Mouse (Mus musculus) midbrain, embryonic 13.5 days (tissue): Measurements from ENCODE around the gene Cracr2b. TPM values are rescaled to one million over a fixed set of nuclear protein-coding genes. Genes with fewer than 3 reads are reported as not detected.

Source experiments
- ATAC-seq: fragments of 200-750 bp; cut with Nextera tagmentation; 2 replicates; pipeline ENCODE4 v1.8.0; 2017; ENCODE audit warnings: mild to moderate bottlenecking, moderate TSS enrichment, moderate library complexity
- H3K27ac ChIP-seq: fragments of 300-500 bp; sonication (generic); 2 replicates; pipeline ENCODE4 v1.5.1; 2015; ENCODE audit warnings: inconsistent platforms, mild to moderate bottlenecking, moderate library complexity
- H3K27me3 ChIP-seq: fragments of 300-500 bp; sonication (generic); 2 replicates; pipeline ENCODE4 v1.6.1; 2015; ENCODE audit warnings: mild to moderate bottlenecking, inconsistent platforms
- H3K36me3 ChIP-seq: fragments of 300-500 bp; sonication (generic); 2 replicates; pipeline ENCODE4 v1.6.1; 2015; ENCODE audit warnings: mild to moderate bottlenecking, inconsistent platforms
- H3K4me1 ChIP-seq: fragments of 300-500 bp; sonication (generic); replicated peaks from 2 replicates; pipeline ENCODE4 v1.6.1; 2015; ENCODE audit warnings: inconsistent platforms
- H3K4me2 ChIP-seq: fragments of 300-500 bp; sonication (generic); replicated peaks from 2 replicates; pipeline ENCODE4 v1.6.1; 2015; ENCODE audit warnings: moderate library complexity, mild to moderate bottlenecking, inconsistent platforms
- H3K4me3 ChIP-seq: fragments of 300-500 bp; sonication (generic); replicated peaks from 2 replicates; pipeline ENCODE4 v1.5.1; 2015; ENCODE audit warnings: mild to moderate bottlenecking, inconsistent platforms
- H3K9ac ChIP-seq: fragments of 300-500 bp; sonication (generic); replicated peaks from 2 replicates; pipeline ENCODE4 v1.6.1; 2015; ENCODE audit warnings: mild to moderate bottlenecking, inconsistent platforms
- H3K9me3 ChIP-seq: fragments of 300-500 bp; sonication (generic); 2 replicates; pipeline ENCODE4 v1.6.1; 2016; ENCODE audit warnings: mild to moderate bottlenecking, inconsistent platforms
- WGBS: fragments of 180-500 bp; shearing (Covaris S2); methylation state at CpG from one replicate; pipeline ENCODE4 v1.1.7; 2015; 5-methylcytosine and 5-hydroxymethylcytosine counted together
- polyA plus RNA-seq: library from polyadenylated mRNA; unstranded; fragments of >200 nt; fragmentation: Nextera tagmentation; extraction: Ambion mirVana; gene quantifications from 2 replicates; pipeline ENCODE4 v1.2.1, GENCODE M21; 2015

The Cracr2b gene
- polyA plus RNA-seq, 1 experiment from 2014 or later: 6.8 TPM

- Histone ChIP-seq H3K9ac (no peak overlapping the region), H3K36me3 (peaks cover 3% of the 10 kb centered on the region), H3K4me2 (no peak overlapping the region), H3K9me3 (no peaks in the 10 kb centered on the region), H3K4me3 (no peak overlapping the region), H3K27ac (no peak overlapping the region), H3K27me3 (peaks cover 13% of the 10 kb centered on the region), H3K4me1 (peaks cover 23% of the 10 kb centered on the region)
- ATAC-seq: no peak
- 89% methylated on average over 1 of the region's 1 CpGs for WGBS
These were observed 25.3 kb downstream of the Cracr2b start for GRCm38 (mm10) chr7:141486239-141486638.

DNA sequence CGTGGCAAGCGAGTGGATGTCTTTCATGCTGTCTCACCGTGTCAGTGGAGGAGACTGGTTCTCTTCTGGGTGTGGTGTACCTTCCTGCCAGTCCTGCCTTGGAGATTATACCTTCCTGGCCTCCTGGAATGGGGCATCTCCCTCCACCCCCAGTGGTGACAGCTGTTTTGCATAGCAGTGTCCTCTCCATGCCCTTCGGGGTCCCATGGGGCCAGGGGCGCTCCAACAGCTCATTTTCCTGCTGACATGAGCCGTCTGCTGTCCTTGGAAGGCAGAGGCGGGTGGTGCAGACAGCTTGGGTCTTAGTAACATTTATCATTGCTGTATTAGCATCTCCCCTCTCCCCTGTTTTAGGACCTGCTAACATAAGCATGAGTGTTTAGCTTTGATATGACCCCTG lies 26.2 kb downstream of the Cracr2b start:
- Histone ChIP-seq H3K27ac (no peak overlapping the region), H3K4me2 (no peak overlapping the region), H3K4me3 (no peak overlapping the region), H3K9me3 (no peaks in the 10 kb centered on the region), H3K9ac (no peak overlapping the region), H3K36me3 (peaks cover 11% of the 10 kb centered on the region), H3K4me1 (peaks cover 14% of the 10 kb centered on the region), H3K27me3 (peaks cover 13% of the 10 kb centered on the region)
- ATAC-seq: no peak
- WGBS: 79% methylated on average over 7 of the region's 7 CpGs

GRCm38 (mm10) chr7:141491151-141491550 lies 30.3 kb downstream of the Cracr2b start:
- 79% methylated on average over 2 of the region's 2 CpGs for WGBS
- H3K9me3 ChIP-seq: no peaks in the 10 kb centered on the region
- no peak overlapping the region for H3K4me2 ChIP-seq
- H3K27ac ChIP-seq: no peak overlapping the region
- H3K36me3 ChIP-seq: peaks cover 42% of the 10 kb centered on the region
- H3K4me1 ChIP-seq: no peaks in the 10 kb centered on the region
- no peak overlapping the region for H3K4me3 ChIP-seq
- no peak for ATAC-seq
- no peaks in the 10 kb centered on the region for H3K27me3 ChIP-seq
- no peak overlapping the region for H3K9ac ChIP-seq

- no peak overlapping the region for H3K4me2 ChIP-seq
- H3K9me3 ChIP-seq: no peaks in the 10 kb centered on the region
- no peaks in the 10 kb centered on the region for H3K27me3 ChIP-seq
- no peak overlapping the region for H3K9ac ChIP-seq
- 87% methylated on average over 5 of the region's 5 CpGs for WGBS
- no peaks in the 10 kb centered on the region for H3K4me1 ChIP-seq
- ATAC-seq: no peak
- peaks cover 49% of the 10 kb centered on the region for H3K36me3 ChIP-seq
- no peak overlapping the region for H3K27ac ChIP-seq
- H3K4me3 ChIP-seq: no peak overlapping the region
These were observed 31.8 kb downstream of the Cracr2b start for GRCm38 (mm10) chr7:141492738-141493137.

DNA sequence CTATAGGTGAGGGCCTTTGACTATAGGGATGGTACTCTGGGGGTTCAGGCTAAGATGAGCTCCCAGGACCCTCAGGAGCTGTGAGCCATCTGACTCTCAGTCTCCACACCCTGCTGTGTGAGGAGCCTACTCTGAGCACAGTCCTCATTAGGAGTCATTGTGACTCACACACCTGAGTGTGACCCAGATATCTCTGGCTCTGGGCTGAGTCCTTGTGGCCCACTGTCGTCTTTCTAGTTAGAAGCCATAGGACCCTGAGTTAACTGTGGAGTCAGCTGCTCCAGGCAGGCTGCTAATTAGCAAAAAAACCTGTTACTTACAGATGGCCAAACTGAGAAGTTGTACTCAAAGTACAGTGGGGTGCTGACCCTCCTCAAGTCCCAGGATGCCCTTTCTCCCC lies 32.8 kb downstream of the Cracr2b start:
- peaks cover 53% of the 10 kb centered on the region for H3K36me3 ChIP-seq
- H3K27me3 ChIP-seq: no peaks in the 10 kb centered on the region
- no peak for ATAC-seq
- no peak overlapping the region for H3K27ac ChIP-seq
- H3K4me3 ChIP-seq: no peak overlapping the region
- H3K9me3 ChIP-seq: no peaks in the 10 kb centered on the region
- no peak overlapping the region for H3K4me2 ChIP-seq
- H3K4me1 ChIP-seq: no peaks in the 10 kb centered on the region
- H3K9ac ChIP-seq: no peak overlapping the region
- WGBS: 100% methylated on average over 1 of the region's 1 CpGs

GRCm38 (mm10) chr7:141495379-141495778 lies 34.5 kb downstream of the Cracr2b start:
- Histone ChIP-seq H3K27me3 (no peaks in the 10 kb centered on the region), H3K27ac (no peak overlapping the region), H3K4me3 (no peak overlapping the region), H3K36me3 (peaks cover 68% of the 10 kb centered on the region), H3K4me1 (no peaks in the 10 kb centered on the region), H3K9ac (no peak overlapping the region), H3K4me2 (no peak overlapping the region), H3K9me3 (no peaks in the 10 kb centered on the region)
- 89% methylated on average over 2 of the region's 2 CpGs for WGBS
- ATAC-seq: no peak

DNA sequence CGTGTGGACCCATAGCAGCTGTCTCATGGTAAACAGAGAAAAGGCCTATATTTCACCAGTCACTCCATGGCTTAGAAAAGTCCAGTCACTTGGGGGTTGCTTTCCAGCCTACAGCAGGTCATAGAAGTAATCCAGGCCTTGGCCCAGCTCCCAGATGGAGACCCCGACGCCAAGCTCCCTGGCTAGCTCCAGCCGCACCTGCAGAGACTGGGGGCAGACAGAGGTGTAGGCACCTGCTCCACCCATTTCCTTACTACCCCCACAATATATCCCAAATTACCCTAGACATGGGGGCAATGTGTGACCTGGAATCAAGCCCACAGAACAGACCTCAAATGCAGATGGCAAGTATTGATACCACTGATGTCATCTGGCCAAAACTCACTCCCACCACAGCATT lies 35.0 kb downstream of the Cracr2b start:
- no peak overlapping the region for H3K4me3 ChIP-seq
- H3K36me3 ChIP-seq: peaks cover 65% of the 10 kb centered on the region
- no peak overlapping the region for H3K9ac ChIP-seq
- no peaks in the 10 kb centered on the region for H3K9me3 ChIP-seq
- H3K27ac ChIP-seq: no peak overlapping the region
- H3K27me3 ChIP-seq: no peaks in the 10 kb centered on the region
- no peaks in the 10 kb centered on the region for H3K4me1 ChIP-seq
- H3K4me2 ChIP-seq: no peak overlapping the region
- 93% methylated on average over 4 of the region's 4 CpGs for WGBS
- ATAC-seq: no peak

DNA sequence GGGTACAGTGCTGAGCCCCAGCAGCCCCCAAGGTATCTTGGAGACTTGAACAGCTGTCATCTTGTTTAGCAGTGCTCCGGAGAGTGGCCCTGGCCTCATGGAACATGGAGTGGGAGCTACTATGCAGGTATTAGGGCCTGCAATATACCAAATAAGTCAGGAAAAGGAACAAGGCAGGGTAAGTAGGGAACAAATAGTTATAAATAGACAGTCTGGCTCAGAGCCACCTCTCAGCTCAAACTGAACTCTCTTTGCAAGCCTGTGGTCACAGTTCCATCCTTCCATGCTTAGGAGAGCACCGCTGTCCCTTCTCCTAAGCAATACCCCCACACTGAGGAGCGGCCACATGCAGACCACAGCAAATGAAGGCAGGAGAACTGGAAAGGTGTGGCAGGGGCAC lies 36.7 kb downstream of the Cracr2b start:
- Histone ChIP-seq H3K9me3 (no peaks in the 10 kb centered on the region), H3K4me2 (no peak overlapping the region), H3K36me3 (peaks cover 64% of the 10 kb centered on the region), H3K4me1 (no peaks in the 10 kb centered on the region), H3K27me3 (no peaks in the 10 kb centered on the region), H3K4me3 (no peak overlapping the region), H3K27ac (no peak overlapping the region), H3K9ac (no peak overlapping the region)
- 90% methylated on average over 3 of the region's 3 CpGs for WGBS
- ATAC-seq: no peak

DNA sequence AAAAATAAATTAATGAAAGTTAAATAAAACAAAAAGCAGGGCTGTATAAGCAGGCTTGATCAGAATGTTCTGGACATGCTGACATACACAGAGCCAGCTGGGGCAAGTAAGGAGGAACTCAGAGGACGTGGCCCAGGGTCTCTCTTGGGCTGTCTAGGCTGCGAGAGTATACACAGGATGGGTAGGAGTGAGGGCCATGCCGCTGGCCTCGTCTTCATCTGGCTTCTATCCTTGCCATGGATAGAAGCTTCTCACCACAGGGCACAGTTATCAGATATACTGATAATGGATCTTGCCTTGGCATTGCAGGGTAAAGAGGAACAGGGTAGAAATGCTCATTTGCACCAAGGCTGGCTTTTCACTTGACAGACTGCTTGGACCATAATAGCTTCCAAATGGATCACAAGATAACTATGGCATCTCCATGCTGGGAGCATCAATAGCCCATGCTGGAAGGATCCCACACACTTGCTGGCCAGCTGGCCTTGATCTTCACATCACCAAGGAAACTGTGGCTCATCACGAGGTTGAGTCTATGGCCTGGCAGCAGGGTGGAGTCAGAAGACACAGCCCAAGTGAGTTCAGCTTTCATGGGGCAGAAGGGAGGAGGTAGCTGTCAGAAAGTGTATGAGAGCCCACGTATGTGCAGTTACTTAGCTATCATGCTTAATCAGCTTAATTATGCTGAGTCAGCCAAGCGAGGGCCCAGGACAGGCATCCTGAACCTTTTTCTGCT lies 41.1 kb downstream of the Cracr2b start:
- peaks cover 43% of the 10 kb centered on the region for H3K36me3 ChIP-seq
- H3K4me2 ChIP-seq: no peak overlapping the region
- H3K27ac ChIP-seq: no peak overlapping the region
- no peak for ATAC-seq
- H3K27me3 ChIP-seq: no peaks in the 10 kb centered on the region
- H3K4me3 ChIP-seq: no peak overlapping the region
- no peaks in the 10 kb centered on the region for H3K4me1 ChIP-seq
- no peak overlapping the region for H3K9ac ChIP-seq
- no peaks in the 10 kb centered on the region for H3K9me3 ChIP-seq
- WGBS: 93% methylated on average over 7 of the region's 7 CpGs

GRCm38 (mm10) chr7:141502556-141502905 lies 41.6 kb downstream of the Cracr2b start:
- no peaks in the 10 kb centered on the region for H3K9me3 ChIP-seq
- H3K27me3 ChIP-seq: no peaks in the 10 kb centered on the region
- no peak overlapping the region for H3K4me3 ChIP-seq
- no peak for ATAC-seq
- no peak overlapping the region for H3K9ac ChIP-seq
- no peak overlapping the region for H3K27ac ChIP-seq
- H3K36me3 ChIP-seq: peaks cover 39% of the 10 kb centered on the region
- 94% methylated on average over 5 of the region's 5 CpGs for WGBS
- H3K4me2 ChIP-seq: no peak overlapping the region
- H3K4me1 ChIP-seq: no peaks in the 10 kb centered on the region

GRCm38 (mm10) chr7:141506278-141506677 lies 45.4 kb downstream of the Cracr2b start:
- Histone ChIP-seq H3K27me3 (no peaks in the 10 kb centered on the region), H3K4me3 (no peak overlapping the region), H3K9ac (0 out of 2 replicates have a peak overlapping the region, but pooled peaks have one; percentile 3), H3K36me3 (peaks cover 34% of the 10 kb centered on the region), H3K27ac (no peak overlapping the region), H3K4me2 (no peak overlapping the region), H3K9me3 (no peaks in the 10 kb centered on the region), H3K4me1 (no peaks in the 10 kb centered on the region)
- WGBS: 62% methylated on average over 2 of the region's 2 CpGs
- no peak for ATAC-seq

GRCm38 (mm10) chr7:141508160-141508559 lies 47.3 kb downstream of the Cracr2b start:
- no peak for ATAC-seq
- no peaks in the 10 kb centered on the region for H3K27me3 ChIP-seq
- no peak overlapping the region for H3K9ac ChIP-seq
- H3K4me1 ChIP-seq: no peaks in the 10 kb centered on the region
- H3K27ac ChIP-seq: 0 out of 2 replicates have a peak overlapping the region, but pooled peaks have one; percentile 25
- H3K36me3 ChIP-seq: peaks cover 39% of the 10 kb centered on the region
- no peaks in the 10 kb centered on the region for H3K9me3 ChIP-seq
- no peak overlapping the region for H3K4me2 ChIP-seq
- no peak overlapping the region for H3K4me3 ChIP-seq

- Histone ChIP-seq H3K27ac (no peak overlapping the region), H3K9ac (no peak overlapping the region), H3K4me1 (no peaks in the 10 kb centered on the region), H3K4me3 (no peak overlapping the region), H3K36me3 (peaks cover 48% of the 10 kb centered on the region), H3K27me3 (no peaks in the 10 kb centered on the region), H3K9me3 (no peaks in the 10 kb centered on the region), H3K4me2 (no peak overlapping the region)
- 97% methylated on average over 5 of the region's 5 CpGs for WGBS
- ATAC-seq: no peak
These were observed 49.3 kb downstream of the Cracr2b start for GRCm38 (mm10) chr7:141510196-141510595.
